Mouse (Mus musculus): ENCODE results near the gene Senp3. TPM values are rescaled to one million over a fixed set of nuclear protein-coding genes. Genes with fewer than 3 reads are reported as not detected.
A peak's percentile ranks its signal among the peaks of the same experiment; 100 is the strongest.

The Senp3 gene
- polyA plus RNA-seq, 2 experiments = 21.0 to 45.8 TPM

DNA sequence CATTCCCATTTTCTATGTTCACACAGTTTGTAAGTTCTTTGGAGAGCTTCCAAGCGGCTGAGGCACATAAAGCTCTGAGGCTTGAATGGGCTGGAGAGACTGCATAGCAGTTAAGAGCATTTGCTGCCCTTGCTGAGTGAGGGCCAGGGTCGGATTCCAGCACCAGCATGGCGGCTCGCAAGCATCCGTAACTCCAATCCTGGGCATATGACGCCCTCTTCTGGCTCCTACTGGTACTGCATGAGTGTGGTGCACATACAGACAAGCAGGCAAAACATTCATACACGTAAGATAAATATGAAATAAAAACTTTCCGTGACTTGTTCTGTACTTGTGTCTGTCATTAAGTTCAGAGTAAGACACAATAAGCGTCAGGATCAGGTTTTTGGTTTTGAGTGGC lies 33.6 kb upstream of the Senp3 start:
- H3K4me2 ChIP-seq (ENCODE audit: low read depth) = no peak overlapping the region
- H3K9ac ChIP-seq (replicated peaks) = no peak overlapping the region
- no peak for DNase-seq (ENCODE audit: low read depth in 3 of 3, low spot score in 3 of 3)
- TF ChIP-seq EP300 (IDR thresholded peaks at IDR 0.05; ENCODE audit: low read depth) = no peak
- peak; percentile 86 for TF ChIP-seq CTCF (IDR thresholded peaks at IDR 0.05; ENCODE audit: low read depth)
- no peak overlapping the region for H3K27ac ChIP-seq
- no peak overlapping the region for H3K4me3 ChIP-seq (ENCODE audit: insufficient read depth in 1 of 2, low read depth in 2 of 2, low read length in 2 of 2)
- no peaks in the 10 kb centered on the region for H3K27me3 ChIP-seq (ENCODE audit: control insufficient read depth, insufficient read depth, low read length)
- H3K9me3 ChIP-seq (ENCODE audit: control insufficient read depth, low read length) = no peaks in the 10 kb centered on the region
- ATAC-seq (ENCODE audit: insufficient read depth) = no peak
- WGBS (ENCODE audit: insufficient replicate concordance) = 48% methylated on average over 9 of the region's 9 CpGs
- no peaks in the 10 kb centered on the region for H3K36me3 ChIP-seq (replicated peaks; ENCODE audit: control insufficient read depth, insufficient read depth, low read depth)
- H3K4me1 ChIP-seq (replicated peaks; ENCODE audit: control insufficient read depth in 2 of 2, insufficient read depth in 2 of 2, low read length in 1 of 2) = peaks cover 24 to 27% of the 10 kb centered on the region in 2 experiments

DNA sequence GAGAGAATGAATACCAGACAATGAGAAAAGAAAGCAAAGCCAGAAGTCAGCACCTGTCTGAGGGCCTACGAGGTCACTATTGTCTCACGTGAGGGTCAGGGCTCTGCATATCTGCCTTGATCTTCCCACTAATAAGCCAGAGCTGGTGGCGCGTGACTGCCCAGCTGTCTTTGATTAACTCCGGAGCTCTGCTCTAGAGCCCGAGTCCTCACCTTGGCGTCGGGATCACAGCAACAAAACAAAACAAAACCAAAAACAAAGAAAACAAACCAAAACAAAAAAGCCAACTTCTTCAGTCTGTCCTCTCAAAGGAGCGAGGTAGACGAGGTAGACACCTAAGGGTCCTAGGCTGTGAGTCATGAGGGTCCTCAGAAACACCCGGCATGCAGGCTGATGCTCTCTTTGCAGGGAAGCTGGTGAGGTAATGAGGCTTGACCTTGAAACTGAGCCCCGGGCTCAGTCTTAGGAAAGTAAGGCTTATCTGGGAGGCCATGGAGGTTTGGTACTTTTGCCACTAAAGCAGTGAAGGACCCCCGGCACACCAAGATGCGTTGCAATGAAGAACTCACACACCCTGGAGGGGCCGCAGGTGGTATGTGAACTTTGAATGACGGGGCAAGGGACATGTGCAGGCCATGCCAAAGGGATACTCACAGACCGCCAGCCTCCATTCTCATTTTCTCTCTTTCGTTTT lies 32.9 kb upstream of the Senp3 start:
- H3K4me1 ChIP-seq (replicated peaks; ENCODE audit: control insufficient read depth in 2 of 2, insufficient read depth in 2 of 2, low read length in 1 of 2) = peaks cover 31 to 34% of the 10 kb centered on the region in 2 experiments
- H3K27ac ChIP-seq = no peak overlapping the region
- no peak overlapping the region for H3K4me2 ChIP-seq (ENCODE audit: low read depth)
- no peak for DNase-seq (ENCODE audit: low read depth in 3 of 3, low spot score in 3 of 3)
- H3K36me3 ChIP-seq (replicated peaks; ENCODE audit: control insufficient read depth, insufficient read depth, low read depth) = no peaks in the 10 kb centered on the region
- H3K4me3 ChIP-seq (ENCODE audit: insufficient read depth in 1 of 2, low read depth in 2 of 2, low read length in 2 of 2) = no peak overlapping the region
- no peaks in the 10 kb centered on the region for H3K27me3 ChIP-seq (ENCODE audit: control insufficient read depth, insufficient read depth, low read length)
- no peak for ATAC-seq (ENCODE audit: insufficient read depth)
- H3K9ac ChIP-seq (replicated peaks) = no peak overlapping the region
- H3K9me3 ChIP-seq (ENCODE audit: control insufficient read depth, low read length) = no peaks in the 10 kb centered on the region
- 75% methylated on average over 18 of the region's 18 CpGs for WGBS (ENCODE audit: insufficient replicate concordance)
- TF ChIP-seq CTCF (IDR thresholded peaks at IDR 0.05; ENCODE audit: low read depth) = no peak
- no peak for TF ChIP-seq EP300 (IDR thresholded peaks at IDR 0.05; ENCODE audit: low read depth)

DNA sequence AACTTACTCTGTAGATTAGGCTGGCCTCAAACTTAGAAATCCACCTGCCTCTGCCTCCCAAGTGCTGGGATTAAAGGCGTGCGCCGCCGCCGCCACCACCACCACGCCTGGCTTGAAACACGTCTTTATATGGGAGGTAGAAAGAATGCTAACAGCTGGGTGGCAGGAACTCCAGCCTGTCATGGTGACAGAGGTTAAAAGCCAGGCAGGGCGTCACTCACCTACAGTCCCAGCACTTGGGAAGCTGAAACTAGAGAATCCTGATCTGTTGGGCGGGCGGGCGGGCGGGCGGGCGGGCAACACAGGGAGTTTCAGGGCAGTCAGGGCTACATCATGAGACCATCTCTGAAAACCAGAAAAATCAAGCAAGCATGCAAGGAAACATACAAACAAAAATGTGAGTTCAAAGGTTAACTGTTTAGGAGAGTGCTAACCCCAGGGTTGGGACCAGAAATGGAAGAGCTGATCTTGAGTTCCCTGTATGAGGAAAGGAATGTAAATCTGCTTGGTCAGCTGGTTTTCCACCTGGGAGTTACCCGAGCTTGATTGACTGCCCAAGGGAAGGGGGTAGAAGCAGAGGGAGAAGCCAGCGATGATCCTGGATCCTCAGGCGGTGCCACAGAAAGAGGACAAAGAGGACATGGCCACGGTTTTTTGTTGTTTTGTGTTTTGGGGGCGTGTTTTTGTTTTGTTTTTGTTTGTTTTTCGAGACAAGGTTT lies 31.2 kb upstream of the Senp3 start:
- Histone ChIP-seq H3K9me3 (ENCODE audit: control insufficient read depth, low read length) (no peaks in the 10 kb centered on the region), H3K9ac (replicated peaks) (no peak overlapping the region), H3K27me3 (ENCODE audit: control insufficient read depth, insufficient read depth, low read length) (no peaks in the 10 kb centered on the region), H3K36me3 (replicated peaks; ENCODE audit: control insufficient read depth, insufficient read depth, low read depth) (no peaks in the 10 kb centered on the region), H3K4me1 (replicated peaks; ENCODE audit: control insufficient read depth in 2 of 2, insufficient read depth in 2 of 2, low read length in 1 of 2) (peaks cover 22 to 24% of the 10 kb centered on the region in 2 experiments), H3K27ac (no peak overlapping the region), H3K4me2 (ENCODE audit: low read depth) (no peak overlapping the region), H3K4me3 (ENCODE audit: insufficient read depth in 1 of 2, low read depth in 2 of 2, low read length in 2 of 2) (no peak overlapping the region)
- no peak for DNase-seq (ENCODE audit: low read depth in 3 of 3, low spot score in 3 of 3)
- TF ChIP-seq CTCF (IDR thresholded peaks at IDR 0.05; ENCODE audit: low read depth) (no peak), EP300 (IDR thresholded peaks at IDR 0.05; ENCODE audit: low read depth) (no peak)
- 80% methylated on average over 20 of the region's 20 CpGs for WGBS (ENCODE audit: insufficient replicate concordance)
- ATAC-seq (ENCODE audit: insufficient read depth) = no peak

DNA sequence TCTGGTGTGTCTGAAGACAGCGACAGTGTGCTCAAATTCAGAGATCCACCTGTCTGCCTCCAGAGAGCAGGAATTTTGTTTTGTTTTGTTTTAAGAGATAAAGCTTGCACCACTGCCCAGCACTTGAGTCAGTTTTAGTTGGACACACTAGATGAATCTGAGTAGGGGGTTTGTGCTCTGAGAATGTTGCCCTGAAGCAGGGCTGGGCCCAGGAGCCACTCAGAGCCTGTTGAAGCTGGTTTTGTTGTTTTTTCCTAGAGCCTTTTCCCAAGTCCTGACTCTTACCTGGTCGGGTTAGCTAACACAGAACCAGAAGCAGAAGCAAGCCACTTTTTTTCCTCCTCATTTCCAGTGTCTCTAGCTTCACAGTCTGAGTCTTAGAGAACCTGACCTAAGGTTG lies 29.2 kb upstream of the Senp3 start:
- WGBS (ENCODE audit: insufficient replicate concordance) = 67% methylated on average over 2 of the region's 2 CpGs
- TF ChIP-seq EP300 (IDR thresholded peaks at IDR 0.05; ENCODE audit: low read depth) = no peak
- no peak for TF ChIP-seq CTCF (IDR thresholded peaks at IDR 0.05; ENCODE audit: low read depth)
- no peak overlapping the region for H3K27ac ChIP-seq

DNA sequence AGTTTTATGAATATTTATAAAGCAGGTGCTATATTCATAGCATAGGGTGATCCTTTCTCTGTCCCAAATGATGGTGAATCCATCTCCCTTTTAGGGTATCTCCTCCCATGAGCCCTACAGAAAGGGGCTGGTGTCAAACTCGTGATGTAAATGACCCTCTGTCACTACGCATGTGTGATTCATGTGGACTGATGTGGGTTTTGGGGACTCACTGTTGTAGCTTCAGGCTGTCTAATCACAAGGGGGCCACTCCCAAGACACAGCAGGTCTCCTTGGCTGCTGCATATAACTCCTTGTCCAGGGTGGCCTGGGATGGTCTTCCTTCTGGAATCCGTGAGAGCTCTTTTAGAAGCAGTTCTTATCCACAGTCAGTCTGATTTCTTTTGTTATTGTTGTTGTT lies 28.6 kb upstream of the Senp3 start:
- H3K4me3 ChIP-seq (ENCODE audit: insufficient read depth in 1 of 2, low read depth in 2 of 2, low read length in 2 of 2) = no peak overlapping the region
- no peak for TF ChIP-seq CTCF (IDR thresholded peaks at IDR 0.05; ENCODE audit: low read depth)
- DNase-seq (ENCODE audit: low read depth in 3 of 3, low spot score in 3 of 3) = no peak
- ATAC-seq (ENCODE audit: insufficient read depth) = 0 out of 2 replicates have a peak, but pooled peaks have one; percentile 29
- H3K4me1 ChIP-seq (replicated peaks; ENCODE audit: control insufficient read depth in 2 of 2, insufficient read depth in 2 of 2, low read length in 1 of 2) = peaks cover 12 to 16% of the 10 kb centered on the region in 2 experiments
- no peaks in the 10 kb centered on the region for H3K9me3 ChIP-seq (ENCODE audit: control insufficient read depth, low read length)
- 58% methylated on average over 3 of the region's 3 CpGs for WGBS (ENCODE audit: insufficient replicate concordance)
- no peaks in the 10 kb centered on the region for H3K36me3 ChIP-seq (replicated peaks; ENCODE audit: control insufficient read depth, insufficient read depth, low read depth)
- H3K9ac ChIP-seq (replicated peaks) = peak overlapping the region; percentile 24; the same call in 1 of the 2 replicates
- H3K27ac ChIP-seq = peak overlapping the region; percentile 54
- H3K27me3 ChIP-seq (ENCODE audit: control insufficient read depth, insufficient read depth, low read length) = no peaks in the 10 kb centered on the region
- no peak overlapping the region for H3K4me2 ChIP-seq (ENCODE audit: low read depth)

More for the DNA sequence above, 29.2 kb upstream of the Senp3 start:
- no peaks in the 10 kb centered on the region for H3K9me3 ChIP-seq (ENCODE audit: control insufficient read depth, low read length)
- H3K4me2 ChIP-seq (ENCODE audit: low read depth) = no peak overlapping the region
- H3K27me3 ChIP-seq (ENCODE audit: control insufficient read depth, insufficient read depth, low read length) = no peaks in the 10 kb centered on the region
- peaks cover 12 to 15% of the 10 kb centered on the region in 2 experiments for H3K4me1 ChIP-seq (replicated peaks; ENCODE audit: control insufficient read depth in 2 of 2, insufficient read depth in 2 of 2, low read length in 1 of 2)
- ATAC-seq (ENCODE audit: insufficient read depth) = no peak
- H3K9ac ChIP-seq (replicated peaks) = 0 out of 2 replicates have a peak overlapping the region, but pooled peaks have one; percentile 3
- no peak for DNase-seq (ENCODE audit: low read depth in 3 of 3, low spot score in 3 of 3)
- H3K4me3 ChIP-seq (ENCODE audit: insufficient read depth in 1 of 2, low read depth in 2 of 2, low read length in 2 of 2) = no peak overlapping the region
- no peaks in the 10 kb centered on the region for H3K36me3 ChIP-seq (replicated peaks; ENCODE audit: control insufficient read depth, insufficient read depth, low read depth)
